Mouse (Mus musculus): Measurements from ENCODE around the gene Cdhr2. TPM values are rescaled to one million over a fixed set of nuclear protein-coding genes. Genes with fewer than 3 reads are reported as not detected.

Gene Cdhr2
- polyA plus RNA-seq, 1 experiment from 2014 or later: not detected

DNA sequence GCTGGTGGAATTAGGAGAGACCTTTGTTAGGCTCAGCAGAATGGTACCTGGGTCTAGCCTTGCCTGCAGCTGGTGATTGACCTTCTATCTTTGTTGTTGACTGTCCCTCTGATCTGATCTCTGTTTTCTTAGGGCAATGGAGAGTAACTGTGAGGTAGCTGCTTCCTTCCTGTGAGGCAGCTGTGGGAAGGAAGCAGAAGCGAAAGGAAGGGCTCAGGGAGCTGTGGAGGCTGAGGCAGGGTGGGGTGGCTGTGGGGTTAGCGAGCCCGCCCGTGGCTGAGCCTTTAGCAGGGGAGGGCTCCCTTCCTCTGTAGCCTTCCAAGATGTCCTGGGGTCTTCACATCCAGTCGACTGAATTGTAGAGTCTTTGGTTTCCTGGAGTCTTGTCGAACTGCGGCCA is 1.2 kb downstream of the Cdhr2 start:
- H3K9ac ChIP-seq (ENCODE audit: low read depth, low read length): no peak overlapping the region
- ATAC-seq (ENCODE audit: low FRiP score): no peak
- H3K9me3 ChIP-seq (ENCODE audit: control insufficient read depth, low read length): no peaks in the 10 kb centered on the region
- H3K4me3 ChIP-seq (ENCODE audit: low read depth, low read length): no peak overlapping the region
- WGBS: 56% methylated on average over 7 of the region's 7 CpGs
- H3K4me1 ChIP-seq (replicated peaks; ENCODE audit: control insufficient read depth, insufficient read depth, low read length): no peaks in the 10 kb centered on the region
- DNase-seq (ENCODE audit: low spot score): no peak
- H3K4me2 ChIP-seq (replicated peaks; ENCODE audit: low read depth, low read length): no peak overlapping the region
- H3K27ac ChIP-seq (ENCODE audit: low read depth, low read length): no peak overlapping the region
- no peaks in the 10 kb centered on the region; the same call in 1 of the 2 replicates for H3K27me3 ChIP-seq (ENCODE audit: control insufficient read depth, insufficient read depth, low read length)
- H3K36me3 ChIP-seq (ENCODE audit: control insufficient read depth, insufficient read depth, low read length): no peaks in the 10 kb centered on the region

DNA sequence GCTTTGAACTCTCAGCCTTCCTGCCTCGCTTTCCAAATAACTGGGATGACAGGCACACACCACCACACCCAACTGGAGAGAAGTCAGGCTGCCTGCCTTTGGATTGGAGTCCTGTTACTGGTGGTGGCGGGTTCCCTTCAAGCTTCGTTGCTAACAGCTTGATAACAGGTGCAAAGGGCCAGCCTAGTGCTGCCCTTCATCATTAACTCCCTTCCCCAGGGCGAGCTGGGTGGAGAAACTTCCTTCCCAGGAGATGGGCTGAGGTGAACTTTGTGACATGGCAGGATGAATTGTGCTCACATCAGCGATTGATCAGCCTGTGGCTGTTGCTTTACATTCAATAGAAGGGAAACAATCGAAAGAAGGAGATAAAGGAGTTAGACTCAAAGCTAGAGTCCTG is 3.6 kb downstream of the Cdhr2 start:
- Histone ChIP-seq H3K36me3 (ENCODE audit: control insufficient read depth, insufficient read depth, low read length) (no peaks in the 10 kb centered on the region), H3K27ac (ENCODE audit: low read depth, low read length) (no peak overlapping the region), H3K9ac (ENCODE audit: low read depth, low read length) (no peak overlapping the region), H3K27me3 (ENCODE audit: control insufficient read depth, insufficient read depth, low read length) (no peaks in the 10 kb centered on the region; the same call in 1 of the 2 replicates), H3K4me1 (replicated peaks; ENCODE audit: control insufficient read depth, insufficient read depth, low read length) (no peaks in the 10 kb centered on the region), H3K4me3 (ENCODE audit: low read depth, low read length) (no peak overlapping the region), H3K4me2 (replicated peaks; ENCODE audit: low read depth, low read length) (no peak overlapping the region), H3K9me3 (ENCODE audit: control insufficient read depth, low read length) (no peaks in the 10 kb centered on the region)
- WGBS: 50% methylated on average over 6 of the region's 6 CpGs
- no peak for ATAC-seq (ENCODE audit: low FRiP score)
- DNase-seq (ENCODE audit: low spot score): no peak

DNA sequence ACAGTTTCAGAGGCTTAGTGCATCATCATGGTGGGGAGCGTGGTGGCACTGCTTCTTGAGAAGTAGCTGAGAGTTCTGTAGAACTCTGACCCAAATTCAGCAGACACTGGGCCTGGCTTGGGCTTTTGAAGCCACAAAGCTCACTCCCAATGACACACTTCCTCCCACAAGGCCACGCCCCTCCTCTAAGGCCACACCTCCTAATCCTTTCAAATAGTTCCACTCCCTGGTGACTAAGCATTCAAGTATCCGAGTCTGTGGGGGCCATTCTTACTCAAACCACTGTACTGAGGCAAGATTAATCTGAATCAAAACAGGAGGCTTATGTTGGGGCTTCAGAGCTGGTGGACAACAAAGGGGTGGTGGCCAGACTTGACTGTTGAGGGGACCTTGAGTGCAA is 9.6 kb downstream of the Cdhr2 start:
- H3K27me3 ChIP-seq (ENCODE audit: control insufficient read depth, insufficient read depth, low read length): no peaks in the 10 kb centered on the region
- no peaks in the 10 kb centered on the region for H3K4me1 ChIP-seq (replicated peaks; ENCODE audit: control insufficient read depth, insufficient read depth, low read length)
- 79% methylated on average over 3 of the region's 3 CpGs for WGBS
- H3K9ac ChIP-seq (ENCODE audit: low read depth, low read length): no peak overlapping the region
- no peak overlapping the region for H3K4me2 ChIP-seq (replicated peaks; ENCODE audit: low read depth, low read length)
- no peak overlapping the region for H3K4me3 ChIP-seq (ENCODE audit: low read depth, low read length)
- ATAC-seq (ENCODE audit: low FRiP score) (no peak), DNase-seq (ENCODE audit: low spot score) (no peak)
- no peaks in the 10 kb centered on the region for H3K36me3 ChIP-seq (ENCODE audit: control insufficient read depth, insufficient read depth, low read length)
- H3K9me3 ChIP-seq (ENCODE audit: control insufficient read depth, low read length): no peaks in the 10 kb centered on the region
- no peak overlapping the region for H3K27ac ChIP-seq (ENCODE audit: low read depth, low read length)

DNA sequence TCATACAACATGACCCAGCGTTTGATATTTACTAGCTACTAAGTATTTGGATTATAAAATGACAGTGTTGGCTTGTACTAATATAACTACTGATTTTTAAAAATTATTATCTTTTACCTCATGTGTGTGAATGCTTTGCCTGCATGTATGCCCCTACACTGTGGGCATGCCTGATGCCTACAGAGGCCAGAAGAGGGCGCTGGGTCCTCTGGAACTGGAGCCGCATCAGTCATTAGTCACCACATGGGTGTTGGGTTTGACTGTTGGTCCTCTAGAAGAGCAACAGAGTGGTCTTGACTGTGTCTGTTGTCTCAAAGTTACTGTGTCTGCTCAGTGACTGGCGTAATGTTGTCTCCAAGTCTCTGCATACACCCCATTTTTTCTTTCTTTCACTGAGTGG is 13.1 kb downstream of the Cdhr2 start:
- no peaks in the 10 kb centered on the region for H3K36me3 ChIP-seq (ENCODE audit: control insufficient read depth, insufficient read depth, low read length)
- WGBS: 42% methylated on average over 4 of the region's 4 CpGs

DNA sequence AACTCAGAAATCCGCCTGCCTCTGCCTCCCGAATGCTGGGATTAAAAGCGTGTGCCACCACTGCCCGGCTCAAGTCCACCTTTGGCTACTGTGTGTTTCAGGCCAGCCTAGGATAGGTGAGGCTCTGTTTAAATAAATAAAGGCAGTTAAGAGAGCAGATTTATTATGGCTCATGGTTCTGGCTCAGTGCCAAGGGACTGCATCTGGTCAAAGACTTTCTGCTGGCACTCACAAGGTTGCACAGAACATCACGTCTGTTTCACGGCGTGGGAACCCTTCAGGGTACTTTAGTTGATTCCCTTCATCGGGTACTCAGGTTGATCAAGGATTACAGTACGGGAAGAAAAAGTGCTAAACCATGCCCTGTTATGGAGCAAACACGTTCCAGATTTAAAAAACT is 13.7 kb downstream of the Cdhr2 start:
- Histone ChIP-seq H3K9ac (ENCODE audit: low read depth, low read length) (no peak overlapping the region), H3K27me3 (ENCODE audit: control insufficient read depth, insufficient read depth, low read length) (no peaks in the 10 kb centered on the region), H3K9me3 (ENCODE audit: control insufficient read depth, low read length) (no peaks in the 10 kb centered on the region), H3K4me3 (ENCODE audit: low read depth, low read length) (no peak overlapping the region), H3K36me3 (ENCODE audit: control insufficient read depth, insufficient read depth, low read length) (no peaks in the 10 kb centered on the region), H3K4me2 (replicated peaks; ENCODE audit: low read depth, low read length) (no peak overlapping the region), H3K27ac (ENCODE audit: low read depth, low read length) (no peak overlapping the region), H3K4me1 (replicated peaks; ENCODE audit: control insufficient read depth, insufficient read depth, low read length) (no peaks in the 10 kb centered on the region)
- ATAC-seq (ENCODE audit: low FRiP score) (no peak), DNase-seq (ENCODE audit: low spot score) (no peak)
- WGBS: 86% methylated on average over 10 of the region's 10 CpGs

More for the DNA sequence above, 13.1 kb downstream of the Cdhr2 start:
- Histone ChIP-seq H3K4me2 (replicated peaks; ENCODE audit: low read depth, low read length) (no peak overlapping the region), H3K27me3 (ENCODE audit: control insufficient read depth, insufficient read depth, low read length) (no peaks in the 10 kb centered on the region), H3K4me3 (ENCODE audit: low read depth, low read length) (no peak overlapping the region), H3K9ac (ENCODE audit: low read depth, low read length) (no peak overlapping the region), H3K27ac (ENCODE audit: low read depth, low read length) (no peak overlapping the region), H3K9me3 (ENCODE audit: control insufficient read depth, low read length) (no peaks in the 10 kb centered on the region), H3K4me1 (replicated peaks; ENCODE audit: control insufficient read depth, insufficient read depth, low read length) (no peaks in the 10 kb centered on the region)
- no peak for DNase-seq (ENCODE audit: low spot score)
- no peak for ATAC-seq (ENCODE audit: low FRiP score)

DNA sequence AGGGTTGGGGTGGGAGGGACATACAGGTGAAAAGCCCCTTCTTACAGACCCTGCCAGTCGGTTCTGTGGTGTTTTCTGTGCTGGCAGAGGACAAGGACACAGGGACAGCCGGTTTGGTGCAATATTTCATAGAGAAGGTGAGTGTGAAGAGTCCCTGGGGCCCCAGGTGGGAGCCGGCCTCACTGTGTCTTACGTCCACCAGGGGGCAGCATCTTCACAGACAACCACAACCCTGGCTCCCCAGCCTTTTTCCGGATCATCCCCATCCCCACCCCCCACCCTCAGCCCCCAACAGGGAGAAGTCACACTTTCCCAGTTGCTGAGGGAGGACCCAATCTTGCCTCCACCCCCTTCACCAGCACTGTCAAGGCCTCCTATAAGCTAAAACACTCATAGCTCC is 15.7 kb downstream of the Cdhr2 start:
- Histone ChIP-seq H3K9me3 (ENCODE audit: control insufficient read depth, low read length) (no peaks in the 10 kb centered on the region), H3K4me1 (replicated peaks; ENCODE audit: control insufficient read depth, insufficient read depth, low read length) (no peaks in the 10 kb centered on the region), H3K4me2 (replicated peaks; ENCODE audit: low read depth, low read length) (no peak overlapping the region), H3K27ac (ENCODE audit: low read depth, low read length) (no peak overlapping the region), H3K4me3 (ENCODE audit: low read depth, low read length) (no peak overlapping the region), H3K36me3 (ENCODE audit: control insufficient read depth, insufficient read depth, low read length) (no peaks in the 10 kb centered on the region), H3K27me3 (ENCODE audit: control insufficient read depth, insufficient read depth, low read length) (no peaks in the 10 kb centered on the region), H3K9ac (ENCODE audit: low read depth, low read length) (no peak overlapping the region)
- DNase-seq (ENCODE audit: low spot score) (peak; percentile 72), ATAC-seq (ENCODE audit: low FRiP score) (no peak)
- WGBS: 1% methylated on average over 5 of the region's 5 CpGs

DNA sequence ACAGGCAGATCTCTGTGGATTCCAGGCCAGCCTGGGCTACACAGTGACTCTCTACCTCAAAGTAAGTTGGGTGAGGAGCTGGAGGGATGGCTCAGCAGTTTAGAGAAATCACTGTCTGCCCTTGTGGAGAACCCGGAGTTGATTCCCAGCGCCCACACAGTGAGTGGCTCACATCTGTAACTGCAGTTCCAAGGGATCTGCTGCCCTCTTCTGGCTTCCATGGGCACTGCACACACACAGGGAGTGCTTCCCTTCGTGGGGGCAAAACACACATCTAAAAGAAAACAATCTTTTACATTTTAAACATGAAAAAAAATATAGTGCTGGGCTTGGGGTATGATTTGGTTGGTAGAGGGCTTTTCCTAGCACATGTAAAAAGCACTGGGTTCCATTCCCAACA is 21.9 kb downstream of the Cdhr2 start:
- H3K9ac ChIP-seq (ENCODE audit: low read depth, low read length): no peak overlapping the region
- H3K4me3 ChIP-seq (ENCODE audit: low read depth, low read length): no peak overlapping the region
- H3K9me3 ChIP-seq (ENCODE audit: control insufficient read depth, low read length): no peaks in the 10 kb centered on the region
- ATAC-seq (ENCODE audit: low FRiP score): no peak
- H3K4me2 ChIP-seq (replicated peaks; ENCODE audit: low read depth, low read length): no peak overlapping the region
- no peaks in the 10 kb centered on the region for H3K36me3 ChIP-seq (ENCODE audit: control insufficient read depth, insufficient read depth, low read length)
- DNase-seq (ENCODE audit: low spot score): no peak
- H3K27ac ChIP-seq (ENCODE audit: low read depth, low read length): no peak overlapping the region
- 89% methylated on average over 3 of the region's 3 CpGs for WGBS
- H3K27me3 ChIP-seq (ENCODE audit: control insufficient read depth, insufficient read depth, low read length): no peaks in the 10 kb centered on the region
- H3K4me1 ChIP-seq (replicated peaks; ENCODE audit: control insufficient read depth, insufficient read depth, low read length): no peaks in the 10 kb centered on the region

DNA sequence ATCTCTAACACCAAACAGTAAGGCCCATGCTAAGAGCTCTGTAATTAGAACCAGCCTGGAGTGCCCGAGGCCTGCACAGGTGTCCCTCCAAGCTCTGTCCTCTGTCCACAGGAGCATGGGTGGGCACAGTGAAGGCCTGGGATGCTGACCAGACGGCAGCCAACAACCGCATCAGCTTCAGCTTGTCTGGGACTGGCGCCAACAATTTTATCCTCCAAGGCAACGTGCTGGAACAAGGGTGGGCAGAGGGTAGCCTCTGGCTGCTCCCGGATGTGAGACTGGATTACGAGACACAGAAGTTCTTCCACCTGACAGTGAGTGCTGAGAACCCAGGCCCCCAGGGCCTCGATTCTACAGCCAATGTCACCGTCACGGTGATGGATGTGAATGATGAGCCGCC is 24.9 kb downstream of the Cdhr2 start:
- Histone ChIP-seq H3K27me3 (ENCODE audit: control insufficient read depth, insufficient read depth, low read length) (no peaks in the 10 kb centered on the region), H3K36me3 (ENCODE audit: control insufficient read depth, insufficient read depth, low read length) (no peaks in the 10 kb centered on the region), H3K4me3 (ENCODE audit: low read depth, low read length) (no peak overlapping the region), H3K4me2 (replicated peaks; ENCODE audit: low read depth, low read length) (no peak overlapping the region), H3K9ac (ENCODE audit: low read depth, low read length) (no peak overlapping the region), H3K4me1 (replicated peaks; ENCODE audit: control insufficient read depth, insufficient read depth, low read length) (no peaks in the 10 kb centered on the region), H3K27ac (ENCODE audit: low read depth, low read length) (no peak overlapping the region), H3K9me3 (ENCODE audit: control insufficient read depth, low read length) (no peaks in the 10 kb centered on the region)
- ATAC-seq (ENCODE audit: low FRiP score) (no peak), DNase-seq (ENCODE audit: low spot score) (no peak)
- WGBS: 78% methylated on average over 11 of the region's 11 CpGs

DNA sequence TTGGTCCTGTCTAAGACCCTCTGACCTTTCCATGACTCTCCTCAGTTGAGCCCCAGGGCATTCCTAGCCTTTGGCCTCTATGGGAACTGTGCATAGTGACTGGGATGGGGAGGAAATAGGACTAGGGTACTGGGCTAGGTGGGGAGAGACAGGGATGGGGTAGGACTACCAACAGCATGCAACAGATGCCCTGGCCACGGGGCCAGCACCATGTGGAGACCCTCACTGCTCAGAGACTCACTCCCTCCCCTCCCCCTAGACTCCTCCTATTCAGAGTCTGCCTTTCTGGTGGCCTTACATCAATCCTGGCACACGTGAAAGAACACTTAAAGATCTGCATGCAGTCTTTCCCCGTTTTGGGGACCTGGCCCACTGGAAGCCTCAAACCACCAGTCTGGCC is 35.7 kb downstream of the Cdhr2 start:
- Histone ChIP-seq H3K9me3 (ENCODE audit: control insufficient read depth, low read length) (no peaks in the 10 kb centered on the region), H3K27ac (ENCODE audit: low read depth, low read length) (no peak overlapping the region), H3K4me1 (replicated peaks; ENCODE audit: control insufficient read depth, insufficient read depth, low read length) (peaks cover 8% of the 10 kb centered on the region; the same call in 1 of the 2 replicates), H3K27me3 (ENCODE audit: control insufficient read depth, insufficient read depth, low read length) (peaks cover 40% of the 10 kb centered on the region), H3K4me2 (replicated peaks; ENCODE audit: low read depth, low read length) (no peak overlapping the region), H3K36me3 (ENCODE audit: control insufficient read depth, insufficient read depth, low read length) (peaks cover 3% of the 10 kb centered on the region; the same call in 1 of the 2 replicates), H3K4me3 (ENCODE audit: low read depth, low read length) (no peak overlapping the region), H3K9ac (ENCODE audit: low read depth, low read length) (no peak overlapping the region)
- ATAC-seq (ENCODE audit: low FRiP score) (no peak), DNase-seq (ENCODE audit: low spot score) (no peak)
- 29% methylated on average over 3 of the region's 3 CpGs for WGBS

All from hindbrain, embryonic 11.5 days (tissue).